Mouse (Mus musculus) kidney, postnatal 0 days (tissue): ENCODE measurements at regions not wholly inside any gene's neighbourhood (a gene's known extent, or its start where the extent isn't known, plus 50 kb on each side); places are given as distances from the start of the nearest gene placed in this dataset.
A peak's percentile ranks its signal among the peaks of the same experiment; 100 is the strongest.

Source experiments
- ATAC-seq: fragments of 200-750 bp; cut with Nextera tagmentation; replicated peaks from 2 replicates; pipeline ENCODE4 v1.8.0; 2017; ENCODE audit warnings: low read depth, moderate number of reproducible peaks, moderate TSS enrichment, moderate library complexity; ENCODE audit not compliant: low FRiP score
- DNase-seq: peaks from one replicate; pipeline ENCODE4 v3.0.0-alpha.2; 2016; ENCODE audit warnings: low spot score
- H3K27ac ChIP-seq: fragments of 300-500 bp; sonication (generic); 2 replicates; pipeline ENCODE4 v1.5.1; 2014; ENCODE audit warnings: mild to moderate bottlenecking
- H3K27me3 ChIP-seq: fragments of 300-500 bp; sonication (generic); 2 replicates; pipeline ENCODE4 v1.6.1; 2014; ENCODE audit warnings: low read length, mixed read lengths; ENCODE audit not compliant: insufficient read depth
- H3K36me3 ChIP-seq: fragments of 300-500 bp; sonication (generic); 2 replicates; pipeline ENCODE4 v1.6.1; 2014; ENCODE audit warnings: low read length, mixed read lengths; ENCODE audit not compliant: insufficient read depth
- H3K4me1 ChIP-seq: fragments of 300-500 bp; sonication (generic); replicated peaks from 2 replicates; pipeline ENCODE4 v1.6.1; 2014; ENCODE audit warnings: antibody characterized with exemption, low read length, mixed read lengths; ENCODE audit not compliant: insufficient read depth
- H3K4me2 ChIP-seq: fragments of 300-500 bp; sonication (generic); 2 replicates; pipeline ENCODE4 v1.6.1; 2014; ENCODE audit warnings: mild to moderate bottlenecking, low read length, moderate library complexity, mixed read lengths
- H3K4me3 ChIP-seq: fragments of 300-500 bp; sonication (generic); replicated peaks from 2 replicates; pipeline ENCODE4 v1.5.1; 2014; ENCODE audit warnings: low read depth, low read length
- H3K9ac ChIP-seq: fragments of 300-500 bp; sonication (generic); 2 replicates; pipeline ENCODE4 v1.6.1; 2014; ENCODE audit warnings: low read depth, low read length
- H3K9me3 ChIP-seq: fragments of 300-500 bp; sonication (generic); replicated peaks from 2 replicates; pipeline ENCODE4 v1.6.1; 2016; ENCODE audit warnings: low read length, inconsistent platforms, mixed read lengths
- CTCF ChIP-seq: IDR thresholded peaks from 2 replicates; pipeline ENCODE4 v1.5.1; 2016; ENCODE audit warnings: antibody characterized with exemption, low read depth, mild to moderate bottlenecking, moderate library complexity
- WGBS: fragments of 180-500 bp; shearing (Covaris S2); extraction: QIAGEN DNeasy Blood & Tissue Kit; methylation state at CpG from one replicate; pipeline ENCODE4 v1.1.7; 2014; 5-methylcytosine and 5-hydroxymethylcytosine counted together

DNA sequence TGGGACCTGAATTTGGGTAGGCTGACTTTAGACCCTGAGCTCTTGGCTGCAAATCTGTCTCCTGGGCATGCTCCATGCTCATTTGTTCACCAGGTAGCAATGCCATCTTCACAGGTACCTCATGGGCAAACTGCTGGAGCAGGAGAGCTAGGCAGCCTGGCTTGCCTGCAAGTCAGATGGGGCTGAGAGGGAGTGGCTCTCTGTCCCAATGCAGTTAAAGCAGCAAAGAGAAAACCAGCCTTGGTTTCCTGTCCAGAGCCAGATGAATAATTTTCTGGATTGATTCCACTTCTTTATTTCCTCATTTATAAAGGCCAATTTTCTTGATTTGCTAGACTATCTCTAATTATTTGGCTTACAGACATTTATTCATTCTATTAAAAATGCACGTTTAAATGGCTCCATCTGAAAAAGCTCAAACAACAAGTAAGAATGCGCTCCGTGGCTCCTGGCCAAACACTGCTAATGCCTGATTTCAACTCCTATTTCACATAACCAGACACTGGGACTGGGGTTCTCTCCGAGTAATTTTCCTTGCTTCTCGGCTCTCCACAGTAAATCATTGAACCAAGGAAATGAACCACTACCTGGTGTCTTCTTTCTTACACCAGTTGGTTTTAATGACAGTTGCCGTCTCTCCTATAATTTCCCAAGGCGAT, 60.5 kb downstream of the Rsl24d1 start:
- Histone ChIP-seq H3K4me2 (no peak overlapping the region), H3K9me3 (0 out of 2 replicates have a peak, but pooled peaks cover 2% of the 10 kb centered on the region), H3K4me3 (no peak overlapping the region), H3K36me3 (no peaks in the 10 kb centered on the region), H3K27me3 (no peaks in the 10 kb centered on the region), H3K27ac (no peak overlapping the region), H3K4me1 (no peaks in the 10 kb centered on the region), H3K9ac (no peak overlapping the region)
- DNase-seq (peak; percentile 80), ATAC-seq (no peak)
- TF ChIP-seq CTCF: no peak
- WGBS: 29% methylated on average over 7 of the region's 7 CpGs

DNA sequence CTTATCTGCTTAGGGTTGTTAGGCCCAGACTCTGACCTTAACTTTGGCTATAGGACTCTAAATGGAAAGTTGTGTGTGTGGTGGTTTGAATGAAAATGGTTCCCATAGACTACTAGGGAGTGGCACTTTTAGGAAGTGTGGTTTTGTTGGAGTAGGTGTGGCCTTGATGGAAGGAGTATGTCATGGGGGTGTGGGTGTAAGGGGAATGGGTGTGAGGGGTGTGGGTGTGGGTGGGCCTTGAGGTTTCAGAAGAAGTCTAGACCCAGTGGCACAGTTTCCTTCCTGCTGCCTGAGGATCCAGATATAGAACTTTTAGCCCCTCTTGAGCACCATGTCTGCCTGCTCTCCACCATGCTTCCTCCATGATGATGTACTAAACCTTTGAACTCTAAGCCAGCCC, 63.4 kb downstream of the Rsl24d1 start:
- H3K9me3 ChIP-seq: no peaks in the 10 kb centered on the region
- no peak for DNase-seq
- no peak for ATAC-seq
- no peak overlapping the region for H3K9ac ChIP-seq
- no peaks in the 10 kb centered on the region for H3K27me3 ChIP-seq
- no peaks in the 10 kb centered on the region for H3K36me3 ChIP-seq
- no peaks in the 10 kb centered on the region for H3K4me1 ChIP-seq
- no peak overlapping the region for H3K27ac ChIP-seq
- no peak for TF ChIP-seq CTCF
- no peak overlapping the region for H3K4me3 ChIP-seq
- H3K4me2 ChIP-seq: no peak overlapping the region

DNA sequence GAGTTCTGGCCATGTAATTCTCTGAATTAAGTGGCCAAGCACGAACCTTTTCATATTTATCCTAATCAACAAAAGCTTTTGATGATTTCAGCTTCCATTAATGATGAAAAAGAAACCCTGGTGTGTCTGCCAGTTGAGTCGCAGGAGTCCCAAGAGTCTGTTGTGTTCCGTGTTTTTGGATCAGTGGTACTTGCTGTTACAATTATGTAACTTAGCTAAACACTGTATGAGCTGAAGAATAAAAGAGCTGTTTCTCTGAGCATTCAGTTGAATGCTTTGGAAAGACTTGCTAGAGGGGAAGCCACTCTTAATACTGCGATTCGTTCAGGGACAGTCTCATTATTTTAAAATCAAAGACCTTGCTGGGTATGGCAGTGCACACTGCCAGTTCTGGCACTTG, 70.1 kb downstream of the Rsl24d1 start:
- Histone ChIP-seq H3K36me3 (no peaks in the 10 kb centered on the region), H3K27ac (no peak overlapping the region), H3K9me3 (no peaks in the 10 kb centered on the region), H3K4me1 (no peaks in the 10 kb centered on the region), H3K4me2 (no peak overlapping the region), H3K9ac (no peak overlapping the region), H3K4me3 (no peak overlapping the region), H3K27me3 (no peaks in the 10 kb centered on the region)
- no peak for ATAC-seq
- TF ChIP-seq CTCF: no peak
- WGBS: 84% methylated on average over 5 of the region's 5 CpGs
- no peak for DNase-seq

DNA sequence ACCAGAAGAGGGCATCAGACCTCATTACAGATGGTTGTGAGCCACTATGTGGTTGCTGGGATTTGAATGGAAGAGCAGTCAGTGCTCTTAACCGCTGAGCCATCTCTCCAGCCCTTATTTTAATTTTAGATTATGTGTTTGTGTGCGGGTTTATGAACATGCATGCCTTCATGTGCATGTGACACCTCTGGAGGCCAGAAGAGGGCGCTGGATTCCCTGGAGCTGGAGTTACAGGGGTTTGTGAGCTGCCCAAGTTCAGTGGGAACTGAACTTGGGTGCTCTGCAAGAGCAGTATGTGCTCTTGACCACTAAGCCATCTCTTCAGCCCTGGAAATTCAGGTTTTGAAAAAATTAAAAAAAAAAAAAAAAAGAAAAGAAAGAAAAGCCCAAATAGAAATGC, 71.7 kb downstream of the Rsl24d1 start:
- Histone ChIP-seq H3K4me1 (no peaks in the 10 kb centered on the region), H3K27me3 (no peaks in the 10 kb centered on the region), H3K9me3 (no peaks in the 10 kb centered on the region), H3K4me2 (no peak overlapping the region), H3K9ac (no peak overlapping the region), H3K4me3 (no peak overlapping the region), H3K27ac (no peak overlapping the region), H3K36me3 (no peaks in the 10 kb centered on the region)
- DNase-seq (no peak), ATAC-seq (no peak)
- TF ChIP-seq CTCF: peak; percentile 49
- WGBS: 43% methylated on average over 3 of the region's 3 CpGs

DNA sequence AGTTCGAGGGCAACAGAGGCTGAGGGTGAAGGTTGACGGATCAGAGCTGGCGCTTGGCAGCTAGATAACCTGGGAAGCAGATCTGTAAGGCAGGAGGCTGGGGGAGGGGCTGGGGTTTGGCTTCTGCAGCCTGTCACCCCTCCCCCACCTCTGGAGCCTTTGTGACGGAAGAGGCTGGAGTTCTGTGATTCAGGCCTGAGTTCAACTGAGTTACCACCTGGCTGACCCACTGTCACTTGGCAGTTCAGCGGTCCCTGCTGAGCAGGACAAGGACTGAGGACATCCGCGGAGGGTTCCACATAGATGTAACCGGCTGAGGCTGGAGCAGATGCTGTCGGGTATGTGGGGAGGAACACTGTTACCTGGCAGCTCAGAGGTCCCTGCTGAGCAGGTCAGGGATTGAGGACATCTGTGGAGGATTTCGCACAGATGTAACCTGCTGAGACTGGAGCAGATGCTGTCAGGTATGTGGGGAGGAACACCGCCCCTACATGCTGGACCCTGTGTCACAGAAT, 79.1 kb downstream of the Rsl24d1 start:
- H3K9me3 ChIP-seq: no peaks in the 10 kb centered on the region
- no peak for TF ChIP-seq CTCF
- no peak overlapping the region for H3K27ac ChIP-seq
- no peaks in the 10 kb centered on the region for H3K27me3 ChIP-seq
- H3K4me1 ChIP-seq: no peaks in the 10 kb centered on the region
- ATAC-seq (peak; percentile 25; the same call in 1 of the 2 replicates), DNase-seq (no peak)
- H3K9ac ChIP-seq: no peak overlapping the region
- no peaks in the 10 kb centered on the region for H3K36me3 ChIP-seq
- H3K4me2 ChIP-seq: no peak overlapping the region
- 23% methylated on average over 11 of the region's 11 CpGs for WGBS
- H3K4me3 ChIP-seq: no peak overlapping the region

DNA sequence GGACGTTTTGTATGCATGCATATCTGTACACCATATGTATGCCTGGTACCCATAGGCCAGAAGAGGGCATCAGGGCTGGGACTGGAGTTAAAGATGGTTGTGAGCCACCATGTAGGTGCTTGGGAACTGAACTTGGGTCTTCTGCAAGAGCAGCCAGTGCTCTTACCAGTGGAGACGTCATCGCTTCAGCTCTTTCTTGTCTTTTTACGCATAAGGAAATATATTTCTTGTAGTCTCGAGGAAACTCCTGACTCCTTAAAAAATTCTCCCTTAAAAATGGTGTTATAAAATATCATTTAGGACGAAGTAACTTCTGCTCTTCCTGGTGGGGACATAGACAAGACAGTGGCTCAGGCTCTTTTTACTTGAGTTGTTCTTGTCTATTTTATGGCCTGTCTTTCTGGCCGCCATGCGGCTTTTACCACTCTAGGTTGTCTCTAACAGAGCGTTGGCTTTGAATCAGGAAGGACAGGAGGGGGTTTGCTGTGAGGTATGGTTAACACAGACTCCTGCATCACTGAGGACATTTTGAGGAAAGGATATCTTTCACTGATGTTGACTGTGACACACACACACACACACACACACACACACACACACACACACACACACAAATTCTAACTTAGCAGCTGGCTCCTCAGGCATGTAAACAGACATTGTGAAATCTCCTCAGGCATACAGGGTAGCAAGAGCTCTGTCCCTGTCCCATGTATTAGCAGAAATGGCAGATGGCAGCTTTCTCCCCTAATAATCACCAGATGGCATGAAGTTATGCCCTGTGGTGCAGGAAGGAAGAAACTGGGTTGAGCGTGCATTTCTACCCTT, 85.2 kb downstream of the Rsl24d1 start:
- ATAC-seq (no peak), DNase-seq (no peak)
- H3K9me3 ChIP-seq: no peaks in the 10 kb centered on the region

More for the DNA sequence above, 85.2 kb downstream of the Rsl24d1 start:
- H3K4me2 ChIP-seq: no peak overlapping the region
- no peaks in the 10 kb centered on the region for H3K4me1 ChIP-seq
- H3K9ac ChIP-seq: no peak overlapping the region
- TF ChIP-seq CTCF: no peak
- no peaks in the 10 kb centered on the region for H3K36me3 ChIP-seq
- no peak overlapping the region for H3K4me3 ChIP-seq
- H3K27ac ChIP-seq: no peak overlapping the region
- no peaks in the 10 kb centered on the region for H3K27me3 ChIP-seq
- WGBS: 85% methylated on average over 10 of the region's 10 CpGs
